Mouse (Mus musculus) gastrocnemius, postnatal 10 days (tissue): ENCODE measurements around the gene Tmem262. TPM values are rescaled to one million over a fixed set of nuclear protein-coding genes. Genes with fewer than 3 reads are reported as not detected.

ENCODE experiments used
- DNase-seq: peaks from one replicate; pipeline ENCODE4 v3.0.0; 2021; ENCODE audit warnings: mixed read lengths
- total RNA-seq, 2 experiments: library from RNA; stranded (reverse); gene quantifications; 2 replicates each; pipeline ENCODE4 v1.2.3; 2021

Tmem262 gene
- total RNA-seq, 2 experiments from 2014 or later = not detected

- peak; percentile 88 for DNase-seq
Measured at GRCm38 (mm10) chr19:6061021-6061533, 18.8 kb upstream of the Tmem262 start, which contains the start of gene Znhit2. Gene Znhit2 (plus strand): TSS chr19:6061192.

GRCm38 (mm10) chr19:6061641-6062302 lies 18.1 kb upstream of the Tmem262 start:
- DNase-seq = peak; percentile 29

DNA sequence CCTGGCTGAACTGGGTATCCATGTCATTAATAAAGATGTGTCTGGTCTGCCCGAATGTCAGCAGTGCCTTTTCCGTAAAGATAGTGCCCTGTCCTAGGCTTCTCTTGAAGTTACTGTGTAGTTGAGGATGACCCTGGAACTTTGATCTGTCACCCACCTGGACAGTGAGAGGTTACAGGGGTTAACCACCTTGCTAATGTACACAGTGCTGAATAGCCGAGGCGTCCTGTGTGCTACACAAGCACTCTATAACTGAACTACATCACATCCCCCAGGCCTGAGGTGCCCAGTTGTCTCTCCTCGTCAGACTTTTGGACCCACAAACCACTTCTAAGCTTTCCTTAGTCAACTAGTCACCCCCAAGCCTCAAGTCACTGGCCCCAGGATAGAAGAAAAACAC lies 17.4 kb upstream of the Tmem262 start:
- DNase-seq = no peak

- DNase-seq = no peak
Measured at GRCm38 (mm10) chr19:6063081-6063480, 16.8 kb upstream of the Tmem262 start.

DNA sequence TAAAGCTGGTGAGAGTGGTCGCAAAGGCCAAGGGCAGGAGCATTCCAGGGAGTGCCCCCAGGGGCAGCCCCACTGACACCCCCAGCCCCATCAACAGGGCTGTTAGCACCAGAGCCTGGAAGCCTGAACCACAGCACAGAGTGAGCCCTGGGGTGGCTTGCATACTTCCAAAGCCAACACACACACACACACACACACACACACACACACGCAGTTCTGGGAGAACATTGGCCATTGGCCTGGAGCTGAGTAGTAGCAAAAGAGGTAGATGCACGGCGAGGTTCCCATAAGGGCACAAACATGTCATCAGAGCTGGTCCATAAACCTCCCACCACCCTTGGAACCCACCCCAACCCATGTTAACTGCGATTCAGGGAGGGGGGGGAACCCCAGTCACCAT lies 13.3 kb upstream of the Tmem262 start:
- DNase-seq = no peak

DNA sequence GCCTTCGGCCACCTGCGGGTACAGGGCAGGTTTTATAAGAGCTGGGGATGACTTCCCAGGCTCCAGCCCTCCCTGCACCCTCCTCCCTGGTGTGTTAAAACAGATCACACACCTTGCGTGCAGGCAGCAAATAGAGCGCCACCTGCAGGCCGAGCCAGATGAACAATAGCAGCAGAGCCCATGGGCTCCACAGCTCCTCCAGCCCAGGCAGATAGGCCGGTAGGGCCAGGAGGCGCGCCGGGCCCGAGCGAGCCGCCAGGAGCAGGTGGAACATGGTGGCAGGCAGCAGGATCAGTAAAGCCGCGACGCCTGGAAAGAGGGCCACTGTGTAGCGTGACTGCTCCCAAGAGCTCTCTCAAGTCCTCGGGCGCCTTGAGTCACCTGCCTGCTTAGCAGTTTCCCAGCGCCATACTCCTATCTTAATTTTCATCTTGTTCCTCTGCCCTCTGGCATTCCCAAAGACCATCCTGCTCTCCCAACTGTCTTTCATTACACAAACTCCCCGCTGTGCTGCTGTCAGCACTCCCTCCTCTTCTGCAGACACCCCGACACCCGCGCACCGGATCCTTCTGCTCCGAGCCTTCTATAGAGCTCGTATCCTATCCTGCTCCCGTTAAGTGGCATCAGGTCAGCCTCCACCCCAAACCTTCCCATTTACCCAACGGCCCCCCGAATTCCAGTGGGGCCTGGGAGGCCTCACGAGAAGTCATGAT lies 12.7 kb upstream of the Tmem262 start:
- peak; percentile 84 for DNase-seq

- DNase-seq = peak; percentile 85
Measured at GRCm38 (mm10) chr19:6067724-6068415, 12.0 kb upstream of the Tmem262 start, which contains the start of gene Tm7sf2. Gene Tm7sf2 (minus strand): TSS chr19:6068373.

GRCm38 (mm10) chr19:6068951-6069350 lies 10.9 kb upstream of the Tmem262 start:
- DNase-seq = no peak

DNA sequence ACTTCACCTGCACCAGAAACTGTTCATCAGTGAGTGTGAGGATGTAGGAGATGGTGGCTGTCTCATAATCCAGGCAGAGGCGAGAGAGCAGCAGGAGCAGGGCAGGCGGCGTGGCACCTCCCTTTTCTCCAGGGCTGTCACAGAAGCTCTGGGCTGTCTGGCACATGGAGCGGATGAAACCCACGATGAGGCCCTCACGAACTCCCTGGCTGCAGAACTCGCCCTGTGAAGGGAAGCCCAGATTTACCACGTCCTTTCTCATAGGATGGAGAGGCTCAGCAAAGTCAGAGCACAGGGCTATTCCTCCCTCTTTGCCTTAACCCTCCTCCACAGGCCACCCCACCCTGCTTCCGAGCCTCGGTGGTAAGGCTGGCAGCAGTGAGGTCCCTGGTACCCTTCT lies 10.0 kb upstream of the Tmem262 start:
- DNase-seq = no peak

DNA sequence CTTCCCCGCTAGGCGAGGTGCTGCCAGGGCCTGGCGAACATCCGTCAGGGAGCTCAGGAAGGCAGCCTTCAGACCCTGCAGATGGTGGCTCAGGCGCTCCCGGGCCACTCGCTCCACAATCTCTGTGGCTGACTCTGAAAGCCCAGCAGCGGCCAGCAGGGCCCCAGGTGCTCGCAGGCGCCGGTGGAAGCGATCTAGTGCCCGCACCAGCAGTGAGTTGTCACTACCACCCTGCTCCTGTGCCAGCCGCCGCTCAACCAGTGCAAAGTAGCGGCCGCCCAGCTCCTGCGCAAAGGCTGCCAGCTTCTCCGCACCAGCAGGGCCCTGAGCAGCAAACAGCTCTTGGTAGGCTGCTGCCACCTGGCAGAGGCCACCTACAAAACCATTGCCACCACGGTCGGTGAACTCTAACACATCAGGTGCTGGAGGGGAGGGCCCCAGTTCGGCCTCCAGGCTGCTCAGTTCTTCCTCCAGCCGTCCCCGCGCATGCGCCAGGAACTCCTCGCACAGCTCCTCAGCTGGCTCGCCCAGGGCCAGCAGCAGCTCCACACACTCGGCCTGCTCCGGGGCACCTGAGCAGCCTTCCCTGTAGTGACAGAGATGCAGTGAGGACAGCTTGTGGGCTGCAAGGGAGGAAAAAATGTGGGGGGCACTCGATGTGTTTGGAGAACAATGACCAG lies 9.1 kb upstream of the Tmem262 start:
- no peak for DNase-seq

- DNase-seq = no peak
Measured at GRCm38 (mm10) chr19:6071261-6071660, 8.6 kb upstream of the Tmem262 start.

DNA sequence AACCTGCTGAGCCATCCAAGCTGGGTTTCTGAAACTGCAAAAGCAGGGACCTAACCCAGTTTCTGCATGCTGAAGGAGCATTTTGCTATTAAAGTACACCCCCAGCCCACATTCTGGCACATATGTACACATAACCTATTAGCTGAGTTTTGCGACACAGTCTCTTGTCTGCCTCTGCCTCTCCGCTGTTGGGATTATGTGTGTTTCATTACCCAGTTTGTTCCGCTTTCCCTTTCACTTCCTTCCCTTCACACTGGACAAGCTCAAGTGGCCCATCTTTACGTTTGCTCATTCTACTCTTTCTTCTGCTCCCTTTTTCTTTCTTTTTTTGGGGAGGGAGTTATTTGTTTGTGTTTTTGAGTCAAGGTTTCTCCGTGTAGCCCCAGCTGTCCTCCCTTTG lies 5.9 kb upstream of the Tmem262 start:
- no peak for DNase-seq

DNA sequence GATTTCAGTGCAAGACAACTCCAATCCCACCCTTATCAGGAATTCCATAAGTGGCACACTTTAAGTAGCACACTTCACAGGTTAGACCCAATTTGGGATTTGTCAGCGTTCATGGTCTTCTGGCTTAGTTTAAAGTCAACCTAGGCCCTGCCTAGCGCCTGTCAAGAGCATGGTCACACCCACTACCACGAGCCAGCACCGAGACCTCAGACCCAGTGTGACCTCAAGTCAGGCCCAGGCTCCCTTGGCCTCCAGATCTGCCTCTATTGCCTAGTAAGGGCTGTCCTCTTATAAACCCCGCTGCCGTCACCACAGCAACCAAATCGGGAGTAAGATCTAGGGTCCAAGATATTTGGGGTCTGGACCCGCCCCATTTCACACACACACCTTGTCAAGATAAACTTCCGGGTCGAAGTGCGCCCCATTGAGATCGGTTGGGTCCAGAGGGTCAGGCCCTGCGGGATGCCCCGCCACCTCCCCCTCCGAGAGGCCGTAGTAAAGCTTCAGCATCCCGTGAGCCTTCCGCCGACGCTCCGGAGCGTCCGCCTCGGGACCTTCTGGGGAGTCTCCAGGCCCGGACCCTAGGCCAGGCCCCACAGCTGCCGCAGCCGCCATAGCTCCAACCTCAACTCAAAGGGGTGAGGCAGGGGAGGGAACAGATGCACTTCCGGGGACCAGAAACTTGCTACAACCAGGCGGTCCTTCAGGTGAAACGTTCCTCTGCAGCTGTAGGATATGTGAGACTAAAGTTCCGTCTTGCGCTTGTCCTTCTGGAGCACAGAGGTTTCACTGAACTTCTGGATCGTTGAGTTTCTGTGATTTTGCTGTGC lies 3.1 kb upstream of the Tmem262 start, which contains the start of gene Vps51:
TSS of gene Vps51 (minus strand) at position 668 of the 830 bp plus-strand sequence.
- peak; percentile 66 for DNase-seq

GRCm38 (mm10) chr19:6082156-6082555 lies 2.3 kb downstream of the Tmem262 start, which contains the start of gene Gm28374:
Gene Gm28374 (minus strand): TSS chr19:6082256.
- no peak for DNase-seq

GRCm38 (mm10) chr19:6084478-6085248 lies 4.8 kb downstream of the Tmem262 start, which contains the start of the genes Zfpl1 and Cdca5:
Gene Zfpl1 (minus strand): TSS chr19:6084956.
Gene Cdca5 (plus strand): TSS chr19:6084983.
- DNase-seq = peak; percentile 92

DNA sequence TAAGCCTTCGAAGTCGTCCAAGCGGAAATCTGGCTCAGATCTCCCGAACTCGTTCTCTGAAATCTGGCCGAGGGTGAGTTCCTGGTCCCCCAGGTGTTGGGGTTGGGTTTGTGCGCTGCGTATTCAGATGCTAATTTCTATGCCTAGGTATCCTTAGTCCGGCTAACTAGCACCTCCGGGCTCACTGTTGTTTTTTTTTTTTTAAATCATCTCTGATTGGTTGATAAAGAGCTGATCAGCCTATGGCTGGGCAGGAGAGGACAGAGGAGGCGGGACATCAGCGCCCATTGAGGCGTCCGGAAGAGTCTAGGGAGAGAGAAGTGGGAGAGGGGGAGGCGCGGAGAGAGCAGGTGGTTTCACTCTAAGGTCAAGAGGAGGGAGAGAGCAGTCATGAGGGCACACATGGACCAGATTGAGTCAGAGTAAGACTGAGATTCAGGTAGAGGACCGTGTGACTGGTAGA lies 5.6 kb downstream of the Tmem262 start:
- DNase-seq = no peak

DNA sequence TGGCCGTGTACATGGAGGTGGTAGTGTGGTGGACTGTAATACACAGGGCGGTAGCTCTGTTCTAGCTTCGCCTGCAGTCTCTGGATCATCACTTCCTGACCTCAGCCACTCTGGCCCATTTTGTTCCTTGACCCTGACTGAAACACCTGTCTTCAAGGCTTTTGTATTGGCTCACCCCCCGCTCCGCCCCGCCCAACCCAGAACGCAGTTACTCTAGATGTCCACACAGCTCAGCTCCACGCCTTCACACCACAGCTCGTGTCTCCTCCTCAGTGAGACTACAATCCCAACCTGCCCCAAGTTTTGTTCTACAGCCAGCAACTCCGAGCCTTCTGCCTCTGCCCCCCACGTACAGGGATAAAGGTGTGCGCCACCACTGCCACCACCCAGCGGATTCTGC lies 9.0 kb downstream of the Tmem262 start:
- no peak for DNase-seq

GRCm38 (mm10) chr19:6094119-6094518 lies 14.3 kb downstream of the Tmem262 start, which contains the start of gene AC131692.1:
Gene AC131692.1 (plus strand): TSS chr19:6094419.
- DNase-seq = no peak

- no peak for DNase-seq
Measured at GRCm38 (mm10) chr19:6097847-6098246, 18.0 kb downstream of the Tmem262 start.

DNA sequence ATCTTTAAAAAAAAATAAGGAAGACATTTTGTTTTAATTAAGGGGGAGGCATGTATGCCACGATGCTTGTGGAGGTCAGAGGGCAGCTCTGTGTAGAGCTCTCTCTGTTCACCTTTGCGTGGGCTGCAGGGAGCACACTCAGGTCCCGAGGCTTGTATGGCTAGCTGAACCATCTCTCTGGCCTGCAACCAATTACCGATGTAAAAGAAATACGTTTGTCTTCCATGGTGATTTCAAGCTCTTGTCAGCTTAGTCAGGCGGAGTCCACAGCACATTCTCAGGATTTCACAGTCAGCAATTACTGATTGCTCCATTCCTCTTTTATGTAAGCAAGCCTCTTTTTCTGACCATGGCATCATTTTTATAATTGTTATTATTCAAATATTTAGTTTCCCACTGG lies 21.4 kb downstream of the Tmem262 start:
- no peak for DNase-seq
